Mouse (Mus musculus): ENCODE results near the gene Gm49373.

DNA sequence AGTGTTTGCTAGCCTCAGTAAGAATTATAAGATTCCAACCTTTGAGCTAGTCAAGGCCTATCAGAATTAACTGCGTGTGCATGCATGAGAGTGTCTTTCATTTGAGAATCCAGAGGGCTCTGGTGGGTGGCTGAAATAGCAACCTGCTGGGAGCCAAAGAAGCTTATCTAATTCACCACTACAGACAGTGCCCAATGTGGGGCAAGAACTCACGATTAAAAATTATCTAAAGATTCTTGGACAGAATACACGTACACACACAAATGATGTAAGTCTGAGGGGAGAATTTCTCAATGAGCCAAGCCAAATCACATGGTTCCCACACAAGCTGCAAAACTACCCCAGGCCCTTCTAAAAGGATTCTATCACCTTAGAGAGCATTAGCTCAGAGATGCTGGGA is 10.4 kb upstream of the Gm49373 start:
- no peak for TF ChIP-seq CTCF (IDR thresholded peaks at IDR 0.05; ENCODE audit: extremely low read depth, insufficient read length, insufficient replicate concordance, low read depth, low read length)
- TF ChIP-seq POLR2A (IDR thresholded peaks at IDR 0.05; ENCODE audit: low read depth, low read length), result no peak
